Mouse (Mus musculus) midbrain, embryonic 16.5 days (tissue): ENCODE measurements around the gene Hist1h4j. TPM values are rescaled to one million over a fixed set of nuclear protein-coding genes. Genes with fewer than 3 reads are reported as not detected.

Source experiments
- ATAC-seq: fragments of 200-750 bp; cut with Nextera tagmentation; 2 replicates; pipeline ENCODE4 v1.8.0; 2017; ENCODE audit warnings: moderate TSS enrichment
- H3K27ac ChIP-seq: fragments of 300-500 bp; sonication (generic); 2 replicates; pipeline ENCODE4 v1.5.1; 2014; ENCODE audit warnings: mild to moderate bottlenecking, low read length, mixed read lengths
- H3K27me3 ChIP-seq: fragments of 300-500 bp; sonication (generic); 2 replicates; pipeline ENCODE4 v1.6.1; 2014; ENCODE audit warnings: low read depth, low read length, mixed read lengths; ENCODE audit not compliant: control insufficient read depth, insufficient read depth
- H3K36me3 ChIP-seq: fragments of 300-500 bp; sonication (generic); 2 replicates; pipeline ENCODE4 v1.6.1; 2014; ENCODE audit warnings: mild to moderate bottlenecking, low read length, moderate library complexity, mixed read lengths; ENCODE audit not compliant: control insufficient read depth, insufficient read depth
- H3K4me1 ChIP-seq: fragments of 300-500 bp; sonication (generic); 2 replicates; pipeline ENCODE4 v1.6.1; 2014; ENCODE audit warnings: mild to moderate bottlenecking, low read length, mixed read lengths; ENCODE audit not compliant: control insufficient read depth, insufficient read depth
- H3K4me2 ChIP-seq: fragments of 300-500 bp; sonication (generic); 2 replicates; pipeline ENCODE4 v1.6.1; 2014; ENCODE audit warnings: mild to moderate bottlenecking, low read length, mixed read lengths
- H3K4me3 ChIP-seq: fragments of 300-500 bp; sonication (generic); 2 replicates; pipeline ENCODE4 v1.5.1; 2014; ENCODE audit warnings: low read depth, mild to moderate bottlenecking, low read length, moderate library complexity, mixed read lengths
- H3K9ac ChIP-seq: fragments of 300-500 bp; sonication (generic); 2 replicates; pipeline ENCODE4 v1.6.1; 2014; ENCODE audit warnings: low read depth, low read length, mixed read lengths
- H3K9me3 ChIP-seq: fragments of 300-500 bp; sonication (generic); replicated peaks from 2 replicates; pipeline ENCODE4 v1.6.1; 2014; ENCODE audit warnings: mild to moderate bottlenecking, low read length, mixed read lengths; ENCODE audit not compliant: control insufficient read depth, poor library complexity, severe bottlenecking
- WGBS: fragments of 180-500 bp; shearing (Covaris S2); extraction: QIAGEN DNeasy Blood & Tissue Kit; methylation state at CpG from one replicate; pipeline ENCODE4 v1.1.7; 2014; 5-methylcytosine and 5-hydroxymethylcytosine counted together
- polyA plus RNA-seq: library from polyadenylated mRNA; unstranded; fragments of >200 nt; fragmentation: Nextera tagmentation; extraction: Ambion mirVana; gene quantifications from 2 replicates; pipeline ENCODE4 v1.2.1, GENCODE M21; 2015

The Hist1h4j gene
- polyA plus RNA-seq, 1 experiment from 2014 or later = 0.80 TPM

DNA sequence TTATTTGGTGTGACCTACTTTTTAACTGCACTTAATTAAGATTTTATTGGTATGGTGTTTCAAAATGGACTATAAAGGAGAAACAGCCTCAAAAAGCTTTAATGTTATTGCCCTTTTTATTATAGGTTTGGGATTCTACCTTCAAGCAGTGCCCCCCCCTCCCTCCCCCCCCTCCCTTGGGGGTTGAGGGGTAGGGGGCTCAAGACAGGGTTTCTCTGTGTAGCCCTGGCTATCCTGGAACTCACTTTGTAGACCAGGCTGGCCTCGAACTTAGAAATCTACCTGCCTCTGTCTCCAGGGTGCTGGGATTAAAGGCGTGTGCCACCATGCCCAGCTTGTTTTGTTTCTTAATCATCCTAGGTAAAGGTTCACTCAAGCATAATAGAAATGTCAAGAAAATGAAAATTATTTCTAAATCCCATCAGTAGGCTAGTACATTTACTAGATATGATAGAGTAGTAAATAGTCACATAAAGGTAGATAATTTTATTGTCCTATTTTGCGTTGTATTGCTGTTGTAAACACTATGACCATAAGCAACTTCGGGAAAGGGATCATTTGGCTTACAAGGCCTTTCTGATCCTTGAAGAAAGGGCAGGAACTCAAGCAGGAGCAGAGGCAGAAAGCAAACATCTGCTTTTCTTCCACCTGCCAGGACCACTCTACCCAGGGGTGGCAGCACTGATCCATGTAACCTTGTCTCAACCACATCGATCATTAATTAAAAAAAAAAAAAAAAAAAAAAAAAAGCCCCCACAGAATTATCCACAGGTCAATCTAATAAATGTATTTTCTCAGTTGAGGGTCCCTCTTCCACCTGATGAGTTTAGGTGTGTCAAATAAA lies 11.6 kb upstream of the Hist1h4j start:
- H3K4me2 ChIP-seq = no peak overlapping the region
- no peak overlapping the region for H3K9ac ChIP-seq
- H3K4me1 ChIP-seq = peaks cover 16% of the 10 kb centered on the region
- H3K27me3 ChIP-seq = no peaks in the 10 kb centered on the region
- no peaks in the 10 kb centered on the region for H3K36me3 ChIP-seq
- H3K4me3 ChIP-seq = no peak overlapping the region
- no peak for ATAC-seq
- H3K9me3 ChIP-seq = no peaks in the 10 kb centered on the region
- 29% methylated on average over 5 of the region's 5 CpGs for WGBS
- no peak overlapping the region for H3K27ac ChIP-seq

DNA sequence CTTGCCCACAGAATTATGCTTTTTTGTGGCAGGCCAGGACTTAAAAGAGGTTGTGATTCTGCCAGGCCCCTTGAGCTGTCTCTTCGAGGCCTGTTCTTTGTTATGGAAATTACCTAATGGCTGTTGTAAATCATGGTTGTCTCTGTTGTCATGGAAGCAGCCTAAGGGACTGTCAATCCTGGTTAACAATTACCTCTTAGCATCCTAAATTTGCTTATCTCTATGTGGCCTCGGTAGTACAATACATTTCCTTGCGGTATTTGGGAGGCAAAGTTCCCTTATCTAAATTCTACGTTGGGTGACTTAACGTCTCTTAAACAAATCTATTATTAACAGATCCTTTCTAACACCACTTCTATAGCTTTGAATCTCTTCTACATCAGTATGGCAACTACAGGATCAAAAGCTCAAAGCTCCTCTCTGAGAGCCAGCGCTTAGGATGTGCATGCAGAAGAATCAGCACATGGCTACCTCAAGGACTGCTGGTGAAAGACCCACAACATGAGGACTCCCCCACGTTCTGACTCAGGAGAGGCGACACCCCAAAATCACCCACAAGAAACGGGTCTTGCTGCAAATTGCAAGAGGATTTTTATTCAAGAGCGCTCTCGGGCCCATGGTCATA lies 6.8 kb upstream of the Hist1h4j start:
- Histone ChIP-seq H3K4me3 (no peak overlapping the region), H3K27ac (peak overlapping the region; percentile 14; the same call in 1 of the 2 replicates), H3K27me3 (no peaks in the 10 kb centered on the region), H3K9me3 (no peaks in the 10 kb centered on the region), H3K36me3 (no peaks in the 10 kb centered on the region), H3K4me1 (peaks cover 2% of the 10 kb centered on the region; the same call in 1 of the 2 replicates), H3K4me2 (no peak overlapping the region), H3K9ac (no peak overlapping the region)
- 0 out of 2 replicates have a peak, but pooled peaks have one; percentile 25 for ATAC-seq
- 18% methylated on average over 11 of the region's 11 CpGs for WGBS

DNA sequence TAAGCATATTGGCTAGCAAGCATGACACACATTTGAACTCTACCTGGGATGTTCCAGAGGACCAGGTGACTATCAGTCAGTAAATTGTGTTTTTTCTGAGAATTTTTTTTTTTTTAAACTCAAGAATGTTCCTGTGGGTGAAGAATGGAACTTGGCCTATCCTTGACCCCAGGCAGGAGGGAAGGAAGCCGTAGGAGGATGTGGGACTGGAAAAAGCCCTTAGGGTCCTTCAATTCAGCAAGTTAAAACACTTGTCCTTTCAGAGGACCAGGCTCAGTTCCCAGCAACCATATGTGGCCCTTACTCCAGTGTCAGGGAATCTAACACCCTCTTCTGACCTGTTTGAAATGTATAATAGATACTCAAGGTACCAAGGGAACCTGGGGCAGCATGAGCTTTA lies 5.3 kb upstream of the Hist1h4j start:
- no peak overlapping the region for H3K4me3 ChIP-seq
- WGBS = 77% methylated on average over 1 of the region's 1 CpGs

GRCm38 (mm10) chr13:21733466-21733865 lies 1.4 kb upstream of the Hist1h4j start:
- Histone ChIP-seq H3K9me3 (no peaks in the 10 kb centered on the region), H3K4me3 (no peak overlapping the region), H3K27ac (peak overlapping the region; percentile 95), H3K36me3 (no peaks in the 10 kb centered on the region), H3K9ac (no peak overlapping the region; the same call in 1 of the 2 replicates), H3K27me3 (no peaks in the 10 kb centered on the region), H3K4me1 (peaks cover 11% of the 10 kb centered on the region), H3K4me2 (no peak overlapping the region)
- 72% methylated on average over 5 of the region's 5 CpGs for WGBS
- peak; percentile 30; the same call in 1 of the 2 replicates for ATAC-seq

More for the DNA sequence above, 5.3 kb upstream of the Hist1h4j start:
- Histone ChIP-seq H3K27me3 (no peaks in the 10 kb centered on the region), H3K4me1 (peaks cover 5% of the 10 kb centered on the region; the same call in 1 of the 2 replicates), H3K27ac (no peak overlapping the region), H3K36me3 (no peaks in the 10 kb centered on the region), H3K4me2 (no peak overlapping the region), H3K9ac (no peak overlapping the region), H3K9me3 (no peaks in the 10 kb centered on the region)
- no peak for ATAC-seq

- H3K36me3 ChIP-seq = no peaks in the 10 kb centered on the region
- peak overlapping the region; percentile 95 for H3K27ac ChIP-seq
- peaks cover 11% of the 10 kb centered on the region for H3K4me1 ChIP-seq
- H3K9me3 ChIP-seq = no peaks in the 10 kb centered on the region
- peak overlapping the region; percentile 54 for H3K4me3 ChIP-seq
- peak; percentile 83 for ATAC-seq
- no peaks in the 10 kb centered on the region for H3K27me3 ChIP-seq
- H3K9ac ChIP-seq = peak overlapping the region; percentile 63
- H3K4me2 ChIP-seq = peak overlapping the region; percentile 85
- under 1% methylated on average over 21 of the region's 21 CpGs for WGBS
Observed at GRCm38 (mm10) chr13:21734010-21734905, 606 bp upstream of the Hist1h4j start.

DNA sequence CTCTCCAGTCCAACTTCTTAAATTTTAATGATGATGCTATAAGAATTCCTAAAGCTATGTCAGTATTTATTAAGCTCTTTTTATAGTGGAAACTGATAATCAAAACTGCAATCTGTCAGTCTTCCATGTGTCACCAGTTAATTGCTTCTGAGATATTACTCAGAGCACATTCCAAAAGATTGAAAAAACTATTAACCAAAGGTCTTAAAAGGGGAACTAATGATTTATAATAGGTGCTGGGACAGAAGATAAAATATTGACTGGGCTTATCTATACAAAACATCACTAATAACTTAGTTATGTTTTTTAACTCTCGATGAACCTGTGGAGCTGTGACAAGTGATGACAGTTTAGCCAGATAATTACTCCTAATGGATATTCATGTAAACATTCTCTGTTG lies 10.1 kb downstream of the Hist1h4j start:
- ATAC-seq = no peak
- Histone ChIP-seq H3K9me3 (no peaks in the 10 kb centered on the region), H3K4me2 (no peak overlapping the region), H3K4me3 (no peak overlapping the region), H3K4me1 (peaks cover 15% of the 10 kb centered on the region), H3K9ac (no peak overlapping the region), H3K27ac (no peak overlapping the region), H3K36me3 (no peaks in the 10 kb centered on the region), H3K27me3 (no peaks in the 10 kb centered on the region)
- 94% methylated on average over 1 of the region's 1 CpGs for WGBS

DNA sequence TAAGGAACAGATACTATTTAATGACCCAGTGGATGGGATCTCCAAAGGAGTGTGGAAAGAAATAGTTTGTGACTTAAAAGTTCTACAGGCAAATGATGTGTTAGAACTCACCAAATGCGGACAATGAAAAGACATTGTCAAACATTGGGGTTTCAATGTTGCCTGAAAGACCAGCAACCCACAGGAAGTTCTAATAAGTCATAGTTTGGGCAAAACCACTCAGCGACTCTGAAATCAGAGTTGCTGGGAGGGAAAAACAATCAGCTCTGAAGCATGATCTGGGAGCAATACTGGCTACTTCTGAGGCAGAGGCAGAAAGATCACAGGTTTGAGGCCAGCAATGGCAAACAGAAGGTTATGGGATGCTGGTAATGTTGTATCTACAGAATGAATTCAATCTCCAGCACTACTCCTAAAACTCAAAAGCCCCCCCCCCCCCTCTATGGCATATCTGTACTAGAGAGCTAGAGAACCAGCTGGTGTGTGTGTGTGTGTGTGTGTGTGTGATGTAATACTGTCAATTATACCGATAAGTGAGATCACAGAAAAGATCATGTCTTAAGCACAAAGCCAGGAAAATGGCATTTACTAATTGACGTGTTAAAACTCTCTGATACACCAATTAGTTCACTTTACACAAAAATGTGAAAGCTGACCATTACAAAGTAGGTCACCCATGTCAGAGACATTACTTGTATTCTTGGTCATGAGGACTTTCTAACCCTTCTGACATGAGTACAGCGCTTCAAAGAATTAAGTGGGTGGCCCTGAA lies 14.7 kb downstream of the Hist1h4j start:
- no peaks in the 10 kb centered on the region for H3K9me3 ChIP-seq
- no peak for ATAC-seq
- H3K4me3 ChIP-seq = peak overlapping the region; percentile 43
- H3K9ac ChIP-seq = peak overlapping the region; percentile 63
- WGBS = 5% methylated on average over 5 of the region's 5 CpGs
- no peaks in the 10 kb centered on the region for H3K27me3 ChIP-seq
- H3K4me1 ChIP-seq = peaks cover 24% of the 10 kb centered on the region
- H3K4me2 ChIP-seq = peak overlapping the region; percentile 81
- H3K36me3 ChIP-seq = no peaks in the 10 kb centered on the region
- H3K27ac ChIP-seq = peak overlapping the region; percentile 86
